Mouse (Mus musculus): ENCODE measurements around the gene Tnni1. TPM values are rescaled to one million over a fixed set of nuclear protein-coding genes. Genes with fewer than 3 reads are reported as not detected.

Gene Tnni1
- total and polyA plus RNA-seq, 2 experiments from 2014 or later, result 1.0 to 1.3 TPM

GRCm38 (mm10) chr1:135856070-135856469, 76.8 kb downstream of the Tnni1 start:
- Histone ChIP-seq H3K36me3 (ENCODE audit: insufficient read depth, low read length) (no peaks in the 10 kb centered on the region), H3K9ac (replicated peaks; ENCODE audit: low read length) (no peak overlapping the region), H3K27me3 (ENCODE audit: insufficient read depth, low read length) (no peaks in the 10 kb centered on the region), H3K9me3 (ENCODE audit: low read length) (no peaks in the 10 kb centered on the region), H3K4me2 (ENCODE audit: low read depth, low read length) (no peak overlapping the region), H3K4me3 (ENCODE audit: low read length) (no peak overlapping the region), H3K4me1 (ENCODE audit: insufficient read depth, low read length) (peaks cover 6% of the 10 kb centered on the region; the same call in 1 of the 2 replicates), H3K27ac (no peak overlapping the region)
- ATAC-seq (no peak), DNase-seq (ENCODE audit: low spot score) (no peak)
- WGBS, result 75% methylated on average over 4 of the region's 4 CpGs
- TF ChIP-seq CTCF (IDR thresholded peaks at IDR 0.05; ENCODE audit: low read depth), result no peak

- H3K4me2 ChIP-seq (ENCODE audit: low read depth, low read length), result no peak overlapping the region
- ATAC-seq (no peak), DNase-seq (ENCODE audit: low spot score) (no peak)
- H3K4me3 ChIP-seq (ENCODE audit: low read length), result no peak overlapping the region
- WGBS, result 71% methylated on average over 11 of the region's 11 CpGs
- H3K9ac ChIP-seq (replicated peaks; ENCODE audit: low read length), result no peak overlapping the region
- H3K27me3 ChIP-seq (ENCODE audit: insufficient read depth, low read length), result no peaks in the 10 kb centered on the region
- no peaks in the 10 kb centered on the region for H3K36me3 ChIP-seq (ENCODE audit: insufficient read depth, low read length)
- no peak overlapping the region for H3K27ac ChIP-seq
- H3K4me1 ChIP-seq (ENCODE audit: insufficient read depth, low read length), result no peaks in the 10 kb centered on the region
- no peak for TF ChIP-seq CTCF (IDR thresholded peaks at IDR 0.05; ENCODE audit: low read depth)
- no peaks in the 10 kb centered on the region for H3K9me3 ChIP-seq (ENCODE audit: low read length)
Measured at GRCm38 (mm10) chr1:135857137-135857775, 78.0 kb downstream of the Tnni1 start.

- no peak overlapping the region for H3K9ac ChIP-seq (replicated peaks; ENCODE audit: low read length)
- no peak for TF ChIP-seq CTCF (IDR thresholded peaks at IDR 0.05; ENCODE audit: low read depth)
- 88% methylated on average over 7 of the region's 7 CpGs for WGBS
Measured at GRCm38 (mm10) chr1:135858533-135858932, 79.3 kb downstream of the Tnni1 start.

More at GRCm38 (mm10) chr1:135858533-135858932, 79.3 kb downstream of the Tnni1 start:
- no peak for DNase-seq (ENCODE audit: low spot score)
- Histone ChIP-seq H3K4me1 (ENCODE audit: insufficient read depth, low read length) (no peaks in the 10 kb centered on the region), H3K4me2 (ENCODE audit: low read depth, low read length) (no peak overlapping the region), H3K4me3 (ENCODE audit: low read length) (no peak overlapping the region), H3K9me3 (ENCODE audit: low read length) (no peaks in the 10 kb centered on the region), H3K27ac (no peak overlapping the region), H3K27me3 (ENCODE audit: insufficient read depth, low read length) (no peaks in the 10 kb centered on the region), H3K36me3 (ENCODE audit: insufficient read depth, low read length) (no peaks in the 10 kb centered on the region)
- ATAC-seq, result no peak

Other genes with a start within 250 kb of the Tnni1 start
- gene Nav1, start 172.1 kb upstream of the Tnni1 start, total RNA-seq (2014; rRNA removed), result 90.0 and 106 TPM in 2 replicates
- gene Nav1, start 172.1 kb upstream of the Tnni1 start, polyA plus RNA-seq (2015; fragmentation: Nextera tagmentation; extraction: Ambion mirVana), result 38.6 and 39.9 TPM in 2 replicates
- 93.1 and 95.2 TPM in 2 replicates for gene Csrp1, start 59.4 kb upstream of the Tnni1 start, total RNA-seq (2014; rRNA removed)
- 33.0 and 35.2 TPM in 2 replicates for gene Csrp1, start 59.4 kb upstream of the Tnni1 start, polyA plus RNA-seq (2015; fragmentation: Nextera tagmentation; extraction: Ambion mirVana)
- 66.4 and 82.3 TPM in 2 replicates for gene Phlda3, start 13.3 kb upstream of the Tnni1 start, total RNA-seq (2014; rRNA removed)
- gene Phlda3, start 13.3 kb upstream of the Tnni1 start, polyA plus RNA-seq (2015; fragmentation: Nextera tagmentation; extraction: Ambion mirVana), result 51.1 and 51.5 TPM in 2 replicates
- 0.21 TPM in 1 of 2 replicates, not detected in the other for gene Lad1, start 39.2 kb downstream of the Tnni1 start, total RNA-seq (2014; rRNA removed)
- 0.39 and 0.40 TPM in 2 replicates for gene Lad1, start 39.2 kb downstream of the Tnni1 start, polyA plus RNA-seq (2015; fragmentation: Nextera tagmentation; extraction: Ambion mirVana)
- gene Tnnt2, start 56.9 kb downstream of the Tnni1 start, total RNA-seq (2014; rRNA removed), result 0.47 and 0.79 TPM in 2 replicates
- gene Tnnt2, start 56.9 kb downstream of the Tnni1 start, polyA plus RNA-seq (2015; fragmentation: Nextera tagmentation; extraction: Ambion mirVana), result 1.8 and 2.5 TPM in 2 replicates
- 0.25 and 0.58 TPM in 2 replicates for gene Pkp1, start 139.8 kb downstream of the Tnni1 start, total RNA-seq (2014; rRNA removed)
- gene Pkp1, start 139.8 kb downstream of the Tnni1 start, polyA plus RNA-seq (2015; fragmentation: Nextera tagmentation; extraction: Ambion mirVana), result 0.09 and 0.14 TPM in 2 replicates
- 0.11 TPM in 1 of 2 replicates, not detected in the other for gene Igfn1, start 226.9 kb downstream of the Tnni1 start, total RNA-seq (2014; rRNA removed)
- 0.04 and 0.05 TPM in 2 replicates for gene Igfn1, start 226.9 kb downstream of the Tnni1 start, polyA plus RNA-seq (2015; fragmentation: Nextera tagmentation; extraction: Ambion mirVana)
- gene Tmem9, start 228.7 kb downstream of the Tnni1 start, total RNA-seq (2014; rRNA removed), result 152 and 166 TPM in 2 replicates
- 195 and 196 TPM in 2 replicates for gene Tmem9, start 228.7 kb downstream of the Tnni1 start, polyA plus RNA-seq (2015; fragmentation: Nextera tagmentation; extraction: Ambion mirVana)

Data from hindbrain, postnatal 0 days (tissue).